Mouse (Mus musculus) hindbrain, embryonic 16.5 days (tissue): ENCODE results near the gene Fam189a1. TPM values are rescaled to one million over a fixed set of nuclear protein-coding genes. Genes with fewer than 3 reads are reported as not detected.
A peak's percentile ranks its signal among the peaks of the same experiment; 100 is the strongest.

ENCODE experiments used
- ATAC-seq: fragments of 200-750 bp; cut with Nextera tagmentation; 2 replicates; pipeline ENCODE4 v1.8.0; 2017; ENCODE audit warnings: moderate TSS enrichment, moderate library complexity
- H3K27ac ChIP-seq: fragments of 300-500 bp; sonication (generic); 2 replicates; pipeline ENCODE4 v1.5.1; 2014; ENCODE audit warnings: low read depth, mild to moderate bottlenecking, control low read depth, low read length, moderate library complexity
- H3K27me3 ChIP-seq: fragments of 300-500 bp; sonication (generic); replicated peaks from 2 replicates; pipeline ENCODE4 v1.6.1; 2014; ENCODE audit warnings: low read length; ENCODE audit not compliant: control insufficient read depth, insufficient read depth
- H3K36me3 ChIP-seq: fragments of 300-500 bp; sonication (generic); 2 replicates; pipeline ENCODE4 v1.6.1; 2014; ENCODE audit warnings: mild to moderate bottlenecking, low read length, moderate library complexity, mixed read lengths; ENCODE audit not compliant: control insufficient read depth, insufficient read depth
- H3K4me1 ChIP-seq: fragments of 300-500 bp; sonication (generic); 2 replicates; pipeline ENCODE4 v1.6.1; 2014; ENCODE audit warnings: low read depth, low read length; ENCODE audit not compliant: control insufficient read depth, insufficient read depth
- H3K4me2 ChIP-seq: fragments of 300-500 bp; sonication (generic); 2 replicates; pipeline ENCODE4 v1.6.1; 2014; ENCODE audit warnings: mild to moderate bottlenecking, low read length, control low read depth, moderate library complexity
- H3K4me3 ChIP-seq: fragments of 300-500 bp; sonication (generic); 2 replicates; pipeline ENCODE4 v1.5.1; 2014; ENCODE audit warnings: mild to moderate bottlenecking, low read length, control low read depth, moderate library complexity
- H3K9ac ChIP-seq: fragments of 300-500 bp; sonication (generic); 2 replicates; pipeline ENCODE4 v1.6.1; 2014; ENCODE audit warnings: low read depth, mild to moderate bottlenecking, control low read depth, low read length, moderate library complexity
- H3K9me3 ChIP-seq: fragments of 300-500 bp; sonication (generic); 2 replicates; pipeline ENCODE4 v1.6.1; 2014; ENCODE audit warnings: mild to moderate bottlenecking, low read length, moderate library complexity; ENCODE audit not compliant: control insufficient read depth
- WGBS: fragments of 180-500 bp; shearing (Covaris S2); extraction: QIAGEN DNeasy Blood & Tissue Kit; methylation state at CpG from one replicate; pipeline ENCODE4 v1.1.7; 2014; 5-methylcytosine and 5-hydroxymethylcytosine counted together
- polyA plus RNA-seq: library from polyadenylated mRNA; unstranded; fragments of >200 nt; fragmentation: Nextera tagmentation; extraction: Ambion mirVana; gene quantifications from 2 replicates; pipeline ENCODE4 v1.2.1, GENCODE M21; 2015

Fam189a1 gene
- polyA plus RNA-seq, 1 experiment from 2014 or later: 7.9 TPM

GRCm38 (mm10) chr7:64791145-64791544 is 365.2 kb downstream of the Fam189a1 start:
- no peak overlapping the region for H3K9ac ChIP-seq
- H3K36me3 ChIP-seq: no peaks in the 10 kb centered on the region
- no peaks in the 10 kb centered on the region for H3K4me1 ChIP-seq
- H3K4me3 ChIP-seq: no peak overlapping the region
- no peak for ATAC-seq
- 61% methylated on average over 9 of the region's 9 CpGs for WGBS
- H3K27me3 ChIP-seq: no peaks in the 10 kb centered on the region
- no peak overlapping the region for H3K27ac ChIP-seq
- H3K9me3 ChIP-seq: no peaks in the 10 kb centered on the region
- no peak overlapping the region for H3K4me2 ChIP-seq

GRCm38 (mm10) chr7:64785040-64785439 is 371.3 kb downstream of the Fam189a1 start:
- Histone ChIP-seq H3K27me3 (no peaks in the 10 kb centered on the region), H3K4me3 (no peak overlapping the region), H3K9ac (no peak overlapping the region), H3K4me2 (no peak overlapping the region), H3K36me3 (no peaks in the 10 kb centered on the region), H3K27ac (no peak overlapping the region), H3K4me1 (peaks cover 5% of the 10 kb centered on the region), H3K9me3 (no peaks in the 10 kb centered on the region)
- ATAC-seq: no peak
- 36% methylated on average over 3 of the region's 3 CpGs for WGBS

GRCm38 (mm10) chr7:64779501-64779900 is 376.9 kb downstream of the Fam189a1 start:
- ATAC-seq: no peak
- H3K4me2 ChIP-seq: no peak overlapping the region
- 69% methylated on average over 4 of the region's 4 CpGs for WGBS

DNA sequence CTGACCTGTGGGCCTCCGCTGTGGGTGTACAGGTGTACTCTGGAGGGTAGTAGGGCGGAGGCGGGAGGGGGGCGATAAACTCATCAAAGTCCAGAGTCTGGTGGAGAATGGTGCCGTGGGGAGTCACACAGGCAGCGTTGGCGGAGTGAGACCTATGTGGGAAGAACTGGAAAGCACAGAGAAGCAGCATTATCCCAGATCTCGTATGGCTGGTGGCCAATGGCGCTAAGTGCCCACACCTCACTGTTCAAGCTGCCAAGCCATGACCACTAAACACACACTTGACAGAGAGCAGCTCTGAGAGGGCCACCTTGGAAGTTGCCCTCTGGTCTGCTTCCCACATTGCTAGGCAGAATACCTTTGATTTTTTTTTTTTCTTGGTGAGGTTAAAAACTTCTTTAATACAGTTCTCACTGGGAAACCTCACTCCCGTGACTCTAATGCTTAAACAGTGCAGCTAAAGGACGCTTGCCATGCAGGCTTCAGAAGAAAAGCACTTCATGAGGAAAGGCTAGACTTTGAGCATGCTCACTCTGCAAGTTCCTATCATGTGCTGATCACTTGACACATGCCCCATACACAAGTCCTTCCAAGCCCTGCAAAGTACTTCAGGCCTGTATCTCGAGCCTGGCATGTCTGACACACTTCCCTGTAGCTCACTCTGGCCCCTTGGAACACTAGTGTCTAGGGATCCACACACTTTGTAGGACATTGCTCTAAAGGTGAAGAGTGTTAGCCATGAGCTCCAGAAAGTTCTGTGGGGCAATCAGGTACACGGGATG is 379.5 kb downstream of the Fam189a1 start:
- no peak for ATAC-seq
- H3K9me3 ChIP-seq: no peaks in the 10 kb centered on the region
- no peak overlapping the region for H3K4me3 ChIP-seq
- no peaks in the 10 kb centered on the region for H3K27me3 ChIP-seq
- 86% methylated on average over 13 of the region's 13 CpGs for WGBS
- no peak overlapping the region for H3K27ac ChIP-seq
- H3K4me2 ChIP-seq: no peak overlapping the region
- no peaks in the 10 kb centered on the region for H3K36me3 ChIP-seq
- H3K9ac ChIP-seq: no peak overlapping the region
- peaks cover 5% of the 10 kb centered on the region for H3K4me1 ChIP-seq

More at GRCm38 (mm10) chr7:64779501-64779900, 376.9 kb downstream of the Fam189a1 start:
- H3K36me3 ChIP-seq: no peaks in the 10 kb centered on the region
- peaks cover 5% of the 10 kb centered on the region for H3K4me1 ChIP-seq
- H3K9me3 ChIP-seq: no peaks in the 10 kb centered on the region
- H3K9ac ChIP-seq: no peak overlapping the region
- no peak overlapping the region for H3K27ac ChIP-seq
- no peak overlapping the region for H3K4me3 ChIP-seq
- no peaks in the 10 kb centered on the region for H3K27me3 ChIP-seq

GRCm38 (mm10) chr7:64773465-64773864 is 382.9 kb downstream of the Fam189a1 start:
- no peak overlapping the region for H3K4me3 ChIP-seq
- H3K4me2 ChIP-seq: no peak overlapping the region
- no peak overlapping the region for H3K27ac ChIP-seq
- H3K36me3 ChIP-seq: no peaks in the 10 kb centered on the region
- WGBS: 50% methylated on average over 10 of the region's 10 CpGs
- ATAC-seq: no peak
- H3K9ac ChIP-seq: no peak overlapping the region
- H3K4me1 ChIP-seq: peaks cover 4% of the 10 kb centered on the region; the same call in 1 of the 2 replicates
- H3K27me3 ChIP-seq: no peaks in the 10 kb centered on the region
- H3K9me3 ChIP-seq: no peaks in the 10 kb centered on the region

- 77% methylated on average over 8 of the region's 8 CpGs for WGBS
- no peak for ATAC-seq
- no peak overlapping the region for H3K4me2 ChIP-seq
- no peak overlapping the region for H3K4me3 ChIP-seq
- H3K9ac ChIP-seq: no peak overlapping the region
- no peaks in the 10 kb centered on the region for H3K27me3 ChIP-seq
- H3K36me3 ChIP-seq: no peaks in the 10 kb centered on the region
- H3K27ac ChIP-seq: no peak overlapping the region
- no peaks in the 10 kb centered on the region for H3K9me3 ChIP-seq
- peaks cover 4% of the 10 kb centered on the region; the same call in 1 of the 2 replicates for H3K4me1 ChIP-seq
Measured at GRCm38 (mm10) chr7:64770779-64771390, 385.5 kb downstream of the Fam189a1 start.

DNA sequence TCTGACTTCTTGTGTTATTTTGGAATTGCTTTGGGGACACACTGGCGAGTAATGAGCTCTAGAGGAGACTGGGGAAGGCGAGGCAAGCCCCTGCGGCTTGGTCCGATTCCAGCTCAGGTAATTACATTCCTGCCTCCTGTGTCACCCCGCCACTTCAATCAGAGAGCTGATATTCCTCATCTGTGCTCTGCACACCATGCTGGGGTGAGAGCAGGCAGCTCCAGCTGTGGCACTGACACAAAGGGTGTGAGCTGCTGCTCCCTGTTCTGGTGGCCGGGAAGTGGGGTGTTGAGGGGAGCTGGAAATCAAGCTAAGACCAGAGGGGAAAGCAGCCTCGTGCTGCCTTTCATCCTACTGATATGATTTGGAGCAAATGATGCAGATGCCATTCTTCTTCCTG is 386.6 kb downstream of the Fam189a1 start:
- peaks cover 4% of the 10 kb centered on the region; the same call in 1 of the 2 replicates for H3K4me1 ChIP-seq
- no peak overlapping the region for H3K9ac ChIP-seq
- WGBS: 36% methylated on average over 7 of the region's 7 CpGs
- no peak overlapping the region for H3K4me2 ChIP-seq
- no peaks in the 10 kb centered on the region for H3K36me3 ChIP-seq
- H3K27ac ChIP-seq: peak overlapping the region; percentile 30; the same call in 1 of the 2 replicates
- no peaks in the 10 kb centered on the region for H3K9me3 ChIP-seq
- H3K27me3 ChIP-seq: no peaks in the 10 kb centered on the region
- H3K4me3 ChIP-seq: no peak overlapping the region
- peak; percentile 29 for ATAC-seq

GRCm38 (mm10) chr7:64765595-64765994 is 390.8 kb downstream of the Fam189a1 start:
- H3K9ac ChIP-seq: no peak overlapping the region
- peaks cover 4% of the 10 kb centered on the region; the same call in 1 of the 2 replicates for H3K4me1 ChIP-seq
- H3K27ac ChIP-seq: no peak overlapping the region
- no peak overlapping the region for H3K4me3 ChIP-seq
- H3K36me3 ChIP-seq: no peaks in the 10 kb centered on the region
- H3K4me2 ChIP-seq: no peak overlapping the region
- H3K27me3 ChIP-seq: no peaks in the 10 kb centered on the region
- no peak for ATAC-seq
- H3K9me3 ChIP-seq: no peaks in the 10 kb centered on the region
- WGBS: 80% methylated on average over 3 of the region's 3 CpGs

GRCm38 (mm10) chr7:64755141-64755540 is 401.2 kb downstream of the Fam189a1 start:
- Histone ChIP-seq H3K4me3 (no peak overlapping the region), H3K27ac (no peak overlapping the region), H3K4me1 (peaks cover 2% of the 10 kb centered on the region), H3K27me3 (no peaks in the 10 kb centered on the region), H3K4me2 (no peak overlapping the region), H3K9ac (no peak overlapping the region), H3K9me3 (no peaks in the 10 kb centered on the region), H3K36me3 (0 out of 2 replicates have a peak, but pooled peaks cover 2% of the 10 kb centered on the region)
- 83% methylated on average over 7 of the region's 7 CpGs for WGBS
- no peak for ATAC-seq
